Mouse (Mus musculus) cortical plate, adult 2 months (tissue): ENCODE measurements around the gene Galnt7.

Experiments
- CTCF ChIP-seq: fragments of 200-500 bp; IDR thresholded peaks from 2 replicates; pipeline ENCODE4 v1.5.1; 2011; ENCODE audit warnings: mild to moderate bottlenecking, control low read depth, low read length; ENCODE audit not compliant: insufficient read depth; ENCODE audit errors: extremely low read depth
- POLR2A ChIP-seq: fragments of 200-500 bp; IDR thresholded peaks from 2 replicates; pipeline ENCODE4 v1.6.1; 2011; ENCODE audit warnings: mild to moderate bottlenecking, low read length, control low read depth; ENCODE audit not compliant: insufficient read depth; ENCODE audit errors: extremely low read depth

- TF ChIP-seq CTCF (no peak), POLR2A (no peak)
Observed at GRCm38 (mm10) chr8:57650216-57650615, 2.6 kb downstream of the Galnt7 start.
